ENCODE assay signal across 19 mouse cellular contexts in genomic region chr13:112459956-112460355, GRCm38 (mm10). TPM values are rescaled to one million over a fixed set of nuclear protein-coding genes. Genes with fewer than 3 reads are reported as not detected.
A peak's percentile ranks its signal among the peaks of the same experiment; 100 is the strongest.
DNase-seq lines count a peak whose midpoint lies in the region; ATAC-seq and TF ChIP-seq lines count a peak whose summit lies in the region.
"Had no signal": no experiment of that assay in that cellular context is flagged by ENCODE, and none has a peak within 500 bp of the region (broad histone marks: within the 10 kb centered on the region; RNA-seq: fewer than 3 reads in every experiment).

No protein-coding gene starts in this region.

- H3K27me3 ChIP-seq in heart, embryonic 13.5 days (replicated peaks) = no peaks in the 10 kb centered on the region
- H3K27me3 ChIP-seq in kidney, adult 2 months (replicated peaks; ENCODE audit: control insufficient read depth, insufficient read depth, low read length) = no peaks in the 10 kb centered on the region
- no peaks in the 10 kb centered on the region for H3K27me3 ChIP-seq in kidney, embryonic 16.5 days (ENCODE audit: insufficient read depth, low read length)
- H3K27me3 ChIP-seq in megakaryocyte, embryonic 14.5 days (replicated peaks) = peaks cover 4% of the 10 kb centered on the region
- H3K27me3 ChIP-seq: forebrain, embryonic 12.5 days; midbrain, embryonic 13.5 days had no signal

- 0 out of 2 replicates have a peak overlapping the region, but pooled peaks have one; percentile 7 for H3K9ac ChIP-seq in heart, embryonic 13.5 days
- H3K9ac ChIP-seq in kidney, embryonic 16.5 days (replicated peaks; ENCODE audit: low read length) = no peak overlapping the region
- H3K9ac ChIP-seq: forebrain, embryonic 12.5 days; forebrain, postnatal 0 days; liver, embryonic 14.5 days; lung, embryonic 14.5 days; midbrain, embryonic 13.5 days had no signal

- TF ChIP-seq CTCF in kidney, adult 2 months (conservative IDR thresholded peaks at IDR 0.05; ENCODE audit: insufficient read depth, insufficient read length, low read depth, low read length) = no peak

- H3K4me3 ChIP-seq in heart, embryonic 13.5 days = no peak overlapping the region
- H3K4me3 ChIP-seq in kidney, adult 2 months (ENCODE audit: insufficient read depth, low read depth, low read length) = no peak overlapping the region
- H3K4me3 ChIP-seq in kidney, embryonic 16.5 days (ENCODE audit: low read length) = no peak overlapping the region
- peak overlapping the region; percentile 8 for H3K4me3 ChIP-seq in megakaryocyte, embryonic 14.5 days (replicated peaks)
- H3K4me3 ChIP-seq: forebrain, embryonic 12.5 days; midbrain, embryonic 13.5 days had no signal

- peaks cover 21% of the 10 kb centered on the region for H3K4me1 ChIP-seq in heart, embryonic 13.5 days
- peaks cover 6% of the 10 kb centered on the region; the same call in 1 of the 2 replicates for H3K4me1 ChIP-seq in kidney, adult 2 months (ENCODE audit: control insufficient read depth, insufficient read depth, low read length)
- peaks cover 18% of the 10 kb centered on the region for H3K4me1 ChIP-seq in kidney, embryonic 16.5 days (ENCODE audit: insufficient read depth, low read length)
- H3K4me1 ChIP-seq in megakaryocyte, embryonic 14.5 days = peaks cover 53% of the 10 kb centered on the region

- no peak for TF ChIP-seq POLR2A in kidney, adult 2 months (IDR thresholded peaks at IDR 0.05; ENCODE audit: low read depth, low read length)

- H3K36me3 ChIP-seq in heart, embryonic 13.5 days = no peaks in the 10 kb centered on the region
- H3K36me3 ChIP-seq in kidney, adult 2 months (ENCODE audit: control insufficient read depth, insufficient read depth, low read length) = no peaks in the 10 kb centered on the region
- H3K36me3 ChIP-seq in kidney, embryonic 16.5 days (ENCODE audit: insufficient read depth, low read length) = no peaks in the 10 kb centered on the region
- no peaks in the 10 kb centered on the region for H3K36me3 ChIP-seq in megakaryocyte, embryonic 14.5 days (replicated peaks; ENCODE audit: low read length)
- H3K36me3 ChIP-seq: forebrain, embryonic 12.5 days; midbrain, embryonic 13.5 days had no signal

- ATAC-seq in heart, embryonic 13.5 days (ENCODE audit: extremely low read depth, insufficient number of reproducible peaks, low FRiP score, low TSS enrichment) = no peak
- no peak for ATAC-seq in kidney, embryonic 16.5 days (ENCODE audit: low FRiP score, low TSS enrichment)
- ATAC-seq in megakaryocyte, adult 5-6 weeks (ENCODE audit: poor library complexity, severe bottlenecking) = no peak
- ATAC-seq: forebrain, postnatal 0 days; hindbrain, embryonic 16.5 days; midbrain, embryonic 13.5 days had no signal

- DNase-seq in heart, postnatal 10 days = no peak
- DNase-seq in kidney, adult 2 months = peak; percentile 47
- DNase-seq in heart, postnatal 4 days = peak; percentile 3
- no peak for DNase-seq in adrenal gland, postnatal 10 days
- DNase-seq: adrenal gland, adult 2 months; B cell, adult 2 months; cerebellum, adult 2 months; cerebellum, postnatal 14 days; forebrain, postnatal 0 days; liver; lung, embryonic 14.5 days had no signal

- 51% methylated on average over 6 of the region's 6 CpGs for WGBS in heart, embryonic 13.5 days
- WGBS in kidney, adult 2 months = 56% methylated on average over 6 of the region's 6 CpGs
- WGBS in kidney, embryonic 16.5 days = 75% methylated on average over 6 of the region's 6 CpGs

- H3K9me3 ChIP-seq in heart, embryonic 13.5 days = no peaks in the 10 kb centered on the region
- no peaks in the 10 kb centered on the region for H3K9me3 ChIP-seq in kidney, embryonic 16.5 days (ENCODE audit: low read length)
- H3K9me3 ChIP-seq in megakaryocyte, embryonic 14.5 days = no peaks in the 10 kb centered on the region
- H3K9me3 ChIP-seq: forebrain, embryonic 12.5 days; midbrain, embryonic 13.5 days had no signal

- H3K27ac ChIP-seq in heart, embryonic 13.5 days (replicated peaks) = peak overlapping the region; percentile 54; the same call in 1 of the 2 replicates
- H3K27ac ChIP-seq in kidney, adult 2 months (ENCODE audit: insufficient read depth, low read depth, low read length) = no peak overlapping the region
- no peak overlapping the region for H3K27ac ChIP-seq in kidney, embryonic 16.5 days (ENCODE audit: low read length)
- H3K27ac ChIP-seq: forebrain, embryonic 12.5 days; liver, embryonic 14.5 days; midbrain, embryonic 13.5 days had no signal

- 0 out of 2 replicates have a peak overlapping the region, but pooled peaks have one; percentile 16 for H3K4me2 ChIP-seq in heart, embryonic 13.5 days
- no peak overlapping the region for H3K4me2 ChIP-seq in kidney, embryonic 16.5 days (replicated peaks; ENCODE audit: low read depth, low read length)
- H3K4me2 ChIP-seq: forebrain, embryonic 12.5 days; lung, embryonic 14.5 days; midbrain, embryonic 13.5 days had no signal

- intact Hi-C loops in heart, postnatal 10 days (cut with DNase I) = loop anchor here (5.0 kb wide), 1 partner anchor 33 kb away; no protein-coding TSS in a partner anchor

RNA-seq across cellular contexts. Expression of gene Il6st, which starts 3.9 kb away (rescaled TPM):
- 42.1 TPM in 2 replicates for polyA plus RNA-seq in heart, embryonic 13.5 days (2015; fragmentation: Nextera tagmentation; extraction: Ambion mirVana)
- total RNA-seq in heart, postnatal 10 days (2021) = 100 to 1,000 TPM; 164 to 212 TPM
- 30.9 and 33.6 TPM in 2 replicates for polyA plus RNA-seq in kidney, adult 2 months (2012; rRNA removed)
- polyA plus RNA-seq in kidney, embryonic 16.5 days (2015; fragmentation: Nextera tagmentation; extraction: Ambion mirVana) = 40.3 and 41.9 TPM in 2 replicates
- 0.86 and 2.2 TPM in 2 replicates for polyA plus RNA-seq in megakaryocyte, embryonic 14.5 days (2012; ENCODE audit: insufficient read depth, low replicate concordance)
- total RNA-seq in megakaryocyte, adult 5-6 weeks (2015) = 77.4 and 84.3 TPM in 2 replicates
- 94.6 and 108 TPM in 2 replicates for total RNA-seq in megakaryocyte, adult 5-6 weeks (2017)
- total RNA-seq in heart, postnatal 4 days (2021) = 100 to 1,000 TPM; 149 to 157 TPM
- total RNA-seq in adrenal gland, postnatal 10 days (2021) = 100 to 1,000 TPM; 261 TPM

Comparison
In these comparisons a context has a peak if more than half of its experiments do, and no peak if none do; other contexts are left out.
1. DNase-seq: peak in kidney, adult 2 months (single experiment) and heart, postnatal 4 days (single experiment); none in heart, postnatal 10 days (0 of 2) and adrenal gland, postnatal 10 days (single experiment).